Mouse (Mus musculus) cerebellum, adult 9-11 months (tissue): Measurements from ENCODE around the gene Traf7.

Experiments
- DNase-seq: peaks from one replicate; pipeline ENCODE4 v3.0.0; 2022

Gene Traf7

GRCm38 (mm10) chr17:24544613-24545012 lies 16.9 kb upstream of the Traf7 start:
- no peak for DNase-seq

DNA sequence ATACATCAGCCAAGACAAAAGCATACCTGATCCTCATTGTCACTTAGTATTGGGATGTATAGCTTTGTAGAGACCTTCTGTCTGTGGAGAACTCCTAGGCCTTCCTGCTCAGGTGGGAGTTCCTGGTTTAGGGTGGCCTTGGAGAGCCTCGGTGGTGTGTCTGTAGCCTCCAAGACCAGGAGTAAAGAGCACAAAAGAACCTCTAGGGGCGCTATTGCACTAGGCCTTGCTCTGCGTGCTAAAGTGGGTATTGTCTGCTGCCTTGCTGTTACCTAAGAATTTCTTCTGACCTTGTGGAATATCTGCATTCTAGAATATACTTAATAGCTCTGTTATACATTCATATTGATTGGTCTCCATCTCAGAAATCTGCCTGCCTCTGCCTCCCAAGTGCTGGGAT lies 12.6 kb upstream of the Traf7 start:
- no peak for DNase-seq

DNA sequence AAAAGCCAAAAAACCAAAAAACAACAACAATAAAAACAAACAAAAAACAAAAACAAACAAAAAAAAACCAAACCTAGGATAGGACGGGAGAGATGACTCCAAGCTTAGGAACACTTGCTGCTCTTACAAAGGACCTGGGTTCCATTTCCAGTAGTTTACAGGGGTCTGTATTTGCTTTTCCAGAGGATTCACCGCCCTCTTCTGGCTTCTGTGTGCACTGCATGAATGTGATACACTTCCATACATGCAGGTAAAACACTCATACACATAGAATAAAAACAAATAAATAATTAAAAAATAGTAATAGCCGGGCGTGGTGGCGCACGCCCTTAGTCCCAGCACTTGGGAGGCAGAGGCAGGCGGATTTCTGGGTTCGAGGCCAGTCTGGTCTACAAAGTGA lies 11.2 kb upstream of the Traf7 start:
- no peak for DNase-seq

GRCm38 (mm10) chr17:24537536-24537935 lies 9.8 kb upstream of the Traf7 start:
- no peak for DNase-seq

DNA sequence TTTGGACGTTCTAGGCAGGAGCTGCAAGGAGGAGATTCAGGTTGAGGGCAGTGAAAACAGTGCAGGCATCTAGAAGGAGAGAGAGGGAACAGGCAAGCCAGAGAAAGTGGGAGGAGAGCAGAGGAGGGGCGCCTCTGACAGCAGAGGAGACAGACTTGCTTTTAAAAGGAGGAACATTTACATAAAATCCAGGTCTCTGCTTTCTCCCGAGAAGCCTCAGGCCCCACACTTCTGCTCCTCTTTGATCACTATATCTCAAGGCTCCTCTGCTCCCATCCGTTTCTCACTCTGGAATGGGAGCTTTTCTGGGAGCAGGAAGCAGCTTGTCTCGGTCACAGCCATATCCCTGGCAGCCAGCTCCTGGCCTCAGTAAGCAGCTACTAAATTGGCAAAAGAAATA lies 7.6 kb upstream of the Traf7 start:
- DNase-seq: no peak

DNA sequence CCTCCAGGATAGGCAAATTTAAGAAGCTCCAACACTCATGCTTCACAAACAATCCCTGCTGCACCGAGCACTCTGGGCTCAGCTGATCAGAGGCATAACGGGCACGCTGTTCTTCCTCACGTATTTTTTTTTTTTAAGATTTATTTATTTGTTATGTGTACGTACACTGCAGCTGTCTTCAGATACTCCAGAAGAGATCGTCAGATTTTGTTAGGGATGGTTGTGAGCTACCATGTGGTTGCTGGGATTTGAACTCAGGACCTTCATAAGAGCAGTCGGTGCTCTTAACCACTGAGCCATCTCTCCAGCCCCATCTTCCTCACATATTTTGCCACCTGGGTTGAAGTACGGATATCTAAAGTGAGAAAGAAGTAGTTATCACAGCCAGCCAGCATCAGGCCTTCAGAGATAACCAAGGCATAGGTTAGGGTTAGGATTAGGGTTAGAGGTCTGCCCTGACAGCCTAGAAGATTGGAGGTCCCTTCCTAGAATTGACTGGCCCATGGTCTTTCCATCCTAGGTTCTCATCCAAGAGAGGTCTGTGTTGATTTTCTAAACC lies 6.5 kb upstream of the Traf7 start, which contains the start of gene Rab26:
Rab26 (minus strand) TSS at position 51 of the 559 bp plus-strand sequence.
- DNase-seq: no peak

GRCm38 (mm10) chr17:24533099-24533992 lies 5.6 kb upstream of the Traf7 start:
- peak; percentile 96 for DNase-seq

- DNase-seq: no peak
These were observed 4.3 kb upstream of the Traf7 start for GRCm38 (mm10) chr17:24532045-24532444.

- no peak for DNase-seq
These were observed 3.3 kb upstream of the Traf7 start for GRCm38 (mm10) chr17:24531064-24531463.

- DNase-seq: no peak
These were observed 2.8 kb upstream of the Traf7 start for GRCm38 (mm10) chr17:24530361-24531050.

DNA sequence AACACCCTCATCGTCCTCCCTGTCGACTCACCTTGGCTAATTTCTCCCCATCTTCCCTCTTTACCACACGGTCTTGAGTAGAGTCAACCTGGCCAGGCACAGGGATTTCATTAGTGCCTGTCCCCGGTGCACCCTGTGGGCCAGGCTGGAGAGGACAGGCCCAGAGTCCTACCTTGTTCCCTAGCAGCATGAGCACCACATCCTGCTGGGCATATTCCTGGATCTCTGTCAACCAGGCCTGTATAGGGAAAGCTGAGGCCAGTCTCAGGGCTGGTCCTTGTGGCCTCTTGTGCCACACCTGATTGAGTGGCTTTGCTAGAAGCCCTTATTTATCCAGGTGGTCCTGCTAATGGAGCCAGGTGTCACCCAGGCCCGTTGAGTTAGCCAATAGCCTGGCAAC lies 2.1 kb upstream of the Traf7 start:
- DNase-seq: peak; percentile 54

DNA sequence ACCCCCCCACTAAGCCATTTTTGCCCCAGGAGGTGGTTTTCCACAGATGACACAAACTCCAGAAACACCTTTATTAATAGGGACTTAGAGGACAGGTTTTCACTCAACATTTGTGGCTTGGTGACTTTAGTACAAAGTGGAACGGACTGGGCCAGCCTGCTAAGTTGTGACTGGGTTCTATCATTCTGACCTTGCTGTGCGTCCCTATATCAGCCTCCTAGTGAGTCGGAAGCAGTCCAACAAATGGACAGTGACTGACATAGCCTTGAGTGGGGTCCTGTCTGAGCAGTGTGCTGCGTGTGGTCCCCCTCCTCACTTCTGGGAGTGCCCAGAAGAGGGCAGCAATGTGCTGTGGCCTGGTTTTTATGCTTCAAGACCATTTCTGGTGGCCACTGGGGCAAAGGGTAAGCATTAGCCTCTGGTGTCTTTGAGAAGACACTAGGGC lies 1.3 kb upstream of the Traf7 start:
- peak; percentile 76 for DNase-seq

GRCm38 (mm10) chr17:24528560-24528918 lies 801 bp upstream of the Traf7 start:
- DNase-seq: no peak

DNA sequence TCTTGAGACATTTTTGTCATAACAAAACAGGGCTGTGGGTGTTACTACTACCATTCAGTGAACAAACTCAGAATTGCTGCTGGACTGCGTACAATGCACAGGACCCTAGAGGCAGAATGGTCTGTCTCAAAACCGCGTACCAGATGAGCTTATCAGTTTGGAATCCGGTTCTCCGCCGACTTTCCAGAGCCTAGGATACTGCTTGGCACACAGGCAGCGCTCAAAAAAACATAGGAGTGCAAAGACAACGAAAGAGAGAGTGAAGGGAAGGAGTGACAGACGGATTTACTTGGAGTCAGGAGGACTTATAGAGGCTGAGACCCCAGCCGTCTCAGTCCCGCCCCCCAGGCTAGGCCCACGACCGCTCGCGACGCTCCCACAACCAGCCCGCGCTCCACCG lies 423 bp downstream of the Traf7 start:
- no peak for DNase-seq

DNA sequence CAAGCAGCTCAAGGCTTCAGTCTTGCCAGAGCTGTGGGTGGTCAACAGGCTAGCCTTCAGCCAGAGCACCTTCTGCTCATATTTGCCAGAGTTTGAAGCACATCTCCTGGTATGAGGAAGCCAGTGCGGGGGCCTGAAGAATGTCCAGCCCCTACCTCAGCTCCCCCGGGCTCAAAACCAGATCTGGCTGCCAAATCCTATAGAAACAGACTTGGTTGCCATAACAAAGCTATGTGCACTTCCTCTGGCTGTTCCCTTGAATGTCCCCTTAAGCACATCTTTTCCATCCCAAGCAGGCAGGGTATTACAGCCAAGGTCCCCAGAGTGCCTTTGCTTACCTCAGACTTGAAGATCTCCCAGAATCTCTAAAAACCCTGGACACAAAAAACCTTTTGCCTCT lies 3.0 kb downstream of the Traf7 start:
- DNase-seq: no peak

DNA sequence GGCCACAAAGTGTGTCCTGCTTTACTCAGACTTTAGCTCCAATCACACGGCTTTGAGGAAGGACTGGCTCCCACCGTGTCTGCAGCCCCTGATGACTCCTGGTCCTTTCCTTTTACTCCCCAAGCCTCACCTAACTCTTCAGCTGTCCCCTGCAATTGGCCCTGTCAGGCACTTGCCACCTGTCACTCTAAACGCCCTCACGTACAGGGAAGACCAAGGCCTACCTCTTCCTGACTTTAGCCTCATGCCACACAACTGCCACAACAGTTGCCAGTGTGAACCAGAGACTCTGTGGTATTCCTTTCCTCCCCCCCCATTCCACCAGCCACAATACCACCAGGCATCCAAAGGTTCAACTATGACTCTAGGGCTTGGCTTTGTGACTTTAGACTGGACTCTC lies 7.3 kb downstream of the Traf7 start:
- DNase-seq: no peak

DNA sequence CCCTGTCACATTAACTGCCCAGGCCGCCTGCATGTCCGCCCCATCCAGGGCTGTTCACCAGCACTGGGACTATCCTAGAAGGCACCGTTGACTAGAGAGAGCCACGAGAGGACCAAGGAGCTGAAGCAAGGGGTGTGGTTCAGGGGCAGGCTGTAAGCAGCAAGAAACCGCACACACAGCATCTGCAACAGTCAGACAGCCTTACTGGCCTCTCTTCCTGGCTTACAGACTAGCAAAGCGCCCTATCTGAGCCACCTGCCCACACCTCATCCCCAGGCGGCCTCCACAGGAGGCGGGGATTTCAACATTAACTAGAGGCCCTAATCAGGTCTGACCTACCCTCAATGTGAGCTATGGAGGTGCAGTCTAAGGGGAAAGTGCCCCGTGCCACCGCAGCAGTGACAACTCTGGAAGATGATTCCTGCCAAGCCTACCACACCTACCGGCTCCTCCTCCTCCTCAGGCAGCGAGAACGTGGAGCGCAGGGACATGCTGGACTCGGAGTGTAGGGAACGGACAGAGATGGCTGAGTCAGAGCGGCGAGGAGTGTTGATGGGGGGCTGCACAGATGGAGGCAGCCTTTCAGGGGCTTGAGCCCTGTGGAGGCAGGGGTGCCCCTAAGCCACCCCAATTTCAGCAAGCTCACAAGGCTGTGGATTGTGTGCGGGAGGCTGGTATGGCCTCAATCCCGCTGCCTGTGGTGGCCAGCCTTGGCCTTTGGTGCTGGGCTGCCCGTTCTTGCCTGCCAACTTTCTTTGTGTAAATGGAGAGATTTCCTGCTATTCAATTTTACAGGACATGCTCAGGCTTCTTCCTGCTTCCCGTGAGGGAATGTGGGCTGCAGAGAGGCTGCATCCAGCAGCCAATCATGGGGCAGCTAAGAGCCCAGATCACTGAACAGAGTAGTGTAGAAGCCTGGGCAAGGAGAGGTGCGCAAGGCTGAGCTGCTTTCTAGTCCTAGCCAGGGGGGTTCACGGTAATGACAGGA lies 13.2 kb downstream of the Traf7 start:
- no peak for DNase-seq

GRCm38 (mm10) chr17:24513609-24514008 lies 14.1 kb downstream of the Traf7 start:
- DNase-seq: peak; percentile 63

DNA sequence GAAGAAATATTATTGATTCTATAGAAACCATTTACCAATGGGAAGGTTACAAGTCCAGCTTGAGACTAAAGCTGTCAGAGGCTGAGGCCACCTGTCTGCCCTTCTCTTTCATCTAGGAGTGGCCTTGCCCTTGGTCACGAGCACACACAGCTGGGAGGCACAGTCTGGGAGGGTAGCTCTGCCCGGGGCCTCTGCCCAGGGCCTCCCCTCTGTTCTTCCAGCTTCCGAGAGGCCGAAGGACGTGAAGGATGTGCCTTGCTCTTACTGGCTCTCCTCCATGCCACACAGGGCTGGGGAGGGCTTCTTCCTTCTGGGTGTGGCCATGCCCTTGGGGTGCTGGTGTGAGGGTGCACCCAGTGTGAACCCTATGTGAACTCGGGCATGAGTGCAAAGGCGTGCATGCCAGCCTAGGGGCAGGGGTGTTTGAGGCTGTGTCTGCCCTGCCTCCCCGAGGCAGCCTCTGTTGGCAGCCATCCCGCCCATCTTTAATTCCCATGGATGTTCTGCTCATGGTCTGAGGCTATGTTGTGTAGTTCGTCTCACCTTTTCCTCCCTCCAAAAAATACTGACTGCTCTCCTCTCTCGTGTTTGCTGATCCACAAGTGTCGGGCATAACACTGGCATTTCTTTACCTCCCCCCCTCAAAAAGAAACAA lies 19.8 kb downstream of the Traf7 start:
- DNase-seq: no peak

GRCm38 (mm10) chr17:24507129-24507664 lies 20.5 kb downstream of the Traf7 start:
- DNase-seq: no peak

- peak; percentile 69 for DNase-seq
These were observed 21.2 kb downstream of the Traf7 start for GRCm38 (mm10) chr17:24506332-24507070.
